Mouse (Mus musculus) limb, embryonic 13.5 days (tissue): ENCODE results near the gene Cfap161. TPM values are rescaled to one million over a fixed set of nuclear protein-coding genes. Genes with fewer than 3 reads are reported as not detected.
A peak's percentile ranks its signal among the peaks of the same experiment; 100 is the strongest.

ENCODE experiments used
- ATAC-seq: fragments of 200-750 bp; cut with Nextera tagmentation; 2 replicates; pipeline ENCODE4 v1.8.0; 2017; ENCODE audit warnings: low read depth, moderate number of reproducible peaks, moderate TSS enrichment; ENCODE audit not compliant: low FRiP score
- H3K27ac ChIP-seq: fragments of 300-500 bp; sonication (generic); 2 replicates; pipeline ENCODE4 v1.5.1; 2015; ENCODE audit warnings: inconsistent platforms, mild to moderate bottlenecking, moderate library complexity
- H3K27me3 ChIP-seq: fragments of 300-500 bp; sonication (generic); 2 replicates; pipeline ENCODE4 v1.6.1; 2015; ENCODE audit warnings: mild to moderate bottlenecking, inconsistent platforms
- H3K36me3 ChIP-seq: fragments of 300-500 bp; sonication (generic); 2 replicates; pipeline ENCODE4 v1.6.1; 2015; ENCODE audit warnings: inconsistent platforms, mild to moderate bottlenecking, moderate library complexity
- H3K4me1 ChIP-seq: fragments of 300-500 bp; sonication (generic); 2 replicates; pipeline ENCODE4 v1.6.1; 2015; ENCODE audit warnings: inconsistent platforms
- H3K4me2 ChIP-seq: fragments of 300-500 bp; sonication (generic); replicated peaks from 2 replicates; pipeline ENCODE4 v1.6.1; 2015; ENCODE audit warnings: inconsistent platforms, mild to moderate bottlenecking, moderate library complexity
- H3K4me3 ChIP-seq: fragments of 300-500 bp; sonication (generic); 2 replicates; pipeline ENCODE4 v1.5.1; 2015; ENCODE audit warnings: moderate library complexity, mild to moderate bottlenecking, inconsistent platforms
- H3K9ac ChIP-seq: fragments of 300-500 bp; sonication (generic); 2 replicates; pipeline ENCODE4 v1.6.1; 2015; ENCODE audit warnings: mild to moderate bottlenecking, inconsistent platforms
- H3K9me3 ChIP-seq: fragments of 300-500 bp; sonication (generic); 2 replicates; pipeline ENCODE4 v1.6.1; 2016; ENCODE audit warnings: inconsistent platforms
- WGBS: fragments of 180-500 bp; shearing (Covaris S2); methylation state at CpG from one replicate; pipeline ENCODE4 v1.1.7; 2015; 5-methylcytosine and 5-hydroxymethylcytosine counted together
- polyA plus RNA-seq: library from polyadenylated mRNA; unstranded; fragments of >200 nt; fragmentation: Nextera tagmentation; extraction: Ambion mirVana; gene quantifications from 2 replicates; pipeline ENCODE4 v1.2.1, GENCODE M21; 2015

The Cfap161 gene
- polyA plus RNA-seq, 1 experiment from 2014 or later, result 0.52 TPM

- WGBS, result 73% methylated on average over 8 of the region's 8 CpGs
- no peaks in the 10 kb centered on the region for H3K27me3 ChIP-seq
- H3K36me3 ChIP-seq, result no peaks in the 10 kb centered on the region
- no peaks in the 10 kb centered on the region for H3K9me3 ChIP-seq
- no peak for ATAC-seq
- H3K9ac ChIP-seq, result no peak overlapping the region
- no peak overlapping the region for H3K4me2 ChIP-seq
- H3K4me3 ChIP-seq, result no peak overlapping the region
- peaks cover 14% of the 10 kb centered on the region for H3K4me1 ChIP-seq
- no peak overlapping the region for H3K27ac ChIP-seq
Measured at GRCm38 (mm10) chr7:83800561-83801482, 6.1 kb upstream of the Cfap161 start.

DNA sequence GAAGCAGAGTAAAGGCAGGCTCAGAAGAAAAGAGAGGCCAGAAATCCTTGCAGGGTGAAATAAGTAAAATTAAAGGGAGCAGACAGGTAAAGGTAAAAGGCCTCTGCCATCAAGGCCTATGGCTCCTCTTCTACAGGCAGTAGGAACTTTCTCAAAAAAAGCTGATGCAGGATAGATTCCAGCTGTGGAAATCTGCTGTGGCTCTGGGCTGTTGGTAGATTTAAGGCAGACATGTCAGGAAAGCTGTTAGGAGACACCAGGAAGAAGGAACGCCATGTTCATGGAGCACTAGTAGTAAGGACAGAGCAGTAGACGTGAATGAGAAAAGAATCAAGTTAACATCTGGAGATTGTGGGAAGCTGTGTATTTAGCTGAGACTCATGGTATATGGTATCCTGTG lies 5.4 kb upstream of the Cfap161 start:
- no peak for ATAC-seq
- 76% methylated on average over 2 of the region's 2 CpGs for WGBS
- no peak overlapping the region for H3K4me3 ChIP-seq
- no peak overlapping the region for H3K9ac ChIP-seq
- no peaks in the 10 kb centered on the region for H3K27me3 ChIP-seq
- H3K36me3 ChIP-seq, result no peaks in the 10 kb centered on the region
- peaks cover 17% of the 10 kb centered on the region for H3K4me1 ChIP-seq
- H3K4me2 ChIP-seq, result no peak overlapping the region
- no peak overlapping the region for H3K27ac ChIP-seq
- no peaks in the 10 kb centered on the region for H3K9me3 ChIP-seq

GRCm38 (mm10) chr7:83798004-83798403 lies 3.3 kb upstream of the Cfap161 start:
- Histone ChIP-seq H3K27me3 (no peaks in the 10 kb centered on the region), H3K4me1 (peaks cover 27% of the 10 kb centered on the region), H3K36me3 (no peaks in the 10 kb centered on the region), H3K9me3 (no peaks in the 10 kb centered on the region), H3K9ac (no peak overlapping the region), H3K27ac (peak overlapping the region; percentile 61; the same call in 1 of the 2 replicates), H3K4me2 (no peak overlapping the region), H3K4me3 (no peak overlapping the region)
- ATAC-seq, result no peak

GRCm38 (mm10) chr7:83796177-83796576 lies 1.5 kb upstream of the Cfap161 start:
- Histone ChIP-seq H3K4me1 (peaks cover 24% of the 10 kb centered on the region), H3K4me2 (no peak overlapping the region), H3K27ac (no peak overlapping the region), H3K36me3 (no peaks in the 10 kb centered on the region), H3K9me3 (no peaks in the 10 kb centered on the region), H3K9ac (no peak overlapping the region), H3K4me3 (no peak overlapping the region), H3K27me3 (no peaks in the 10 kb centered on the region)
- 65% methylated on average over 5 of the region's 5 CpGs for WGBS
- no peak for ATAC-seq

DNA sequence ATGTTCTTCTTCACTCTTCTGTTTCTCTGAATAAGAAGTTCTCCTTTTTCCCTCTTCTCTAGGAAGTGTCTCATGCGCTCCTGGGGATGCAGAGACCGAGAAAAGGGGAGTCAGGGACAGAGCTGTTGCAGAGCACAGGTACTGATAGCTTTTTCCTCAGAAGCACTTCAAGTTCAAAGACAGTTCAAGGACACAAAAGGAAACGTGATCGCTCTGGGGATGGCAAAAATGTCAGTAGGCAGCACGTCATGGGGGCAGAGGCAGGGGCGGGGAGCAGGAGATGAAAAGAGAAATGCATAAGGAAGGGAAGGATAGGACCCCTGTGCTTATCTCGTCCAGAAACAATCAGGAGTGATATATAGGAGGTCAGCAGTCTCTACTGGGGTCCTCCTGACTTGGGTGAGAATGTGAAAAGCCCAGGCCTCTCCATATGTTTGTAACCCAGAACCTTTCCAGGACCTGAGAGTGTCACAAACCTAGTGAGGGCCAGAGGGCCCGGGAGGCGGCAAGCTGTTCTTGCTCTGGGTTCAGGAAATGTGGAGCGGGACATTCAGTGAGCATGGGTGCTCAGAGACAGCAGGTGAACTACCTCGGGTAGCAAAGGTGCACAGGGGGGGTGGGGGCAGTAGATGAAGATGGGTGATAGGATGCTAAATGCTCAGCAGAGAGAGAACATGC lies 535 bp downstream of the Cfap161 start:
- no peak for ATAC-seq
- Histone ChIP-seq H3K4me1 (peaks cover 16% of the 10 kb centered on the region), H3K9me3 (no peaks in the 10 kb centered on the region), H3K27ac (no peak overlapping the region), H3K27me3 (no peaks in the 10 kb centered on the region), H3K36me3 (no peaks in the 10 kb centered on the region), H3K4me2 (peak overlapping the region; percentile 43), H3K9ac (no peak overlapping the region), H3K4me3 (peak overlapping the region; percentile 12; the same call in 1 of the 2 replicates)
- WGBS, result 41% methylated on average over 11 of the region's 11 CpGs

DNA sequence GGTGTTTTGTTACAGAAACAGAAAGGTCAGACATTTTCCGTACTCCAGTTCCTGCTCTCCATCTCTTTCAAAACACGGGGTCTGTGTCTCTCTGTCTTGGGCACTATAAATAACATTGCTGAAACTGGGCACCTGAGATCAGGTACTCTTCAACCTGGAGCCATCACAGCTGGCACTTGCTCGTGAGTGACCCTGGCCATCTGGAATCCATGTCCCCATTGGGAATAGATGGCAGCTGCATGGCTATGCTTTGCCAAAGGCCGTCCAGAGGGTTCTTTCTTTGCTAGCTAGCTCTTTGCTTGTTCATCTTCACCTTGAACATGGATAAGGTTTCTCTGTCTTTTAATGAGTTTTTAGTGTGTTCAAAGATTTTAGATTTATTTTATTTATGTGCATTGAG lies 13.8 kb downstream of the Cfap161 start:
- Histone ChIP-seq H3K27ac (no peak overlapping the region), H3K27me3 (no peaks in the 10 kb centered on the region), H3K4me2 (no peak overlapping the region), H3K4me1 (no peaks in the 10 kb centered on the region), H3K4me3 (no peak overlapping the region), H3K36me3 (no peaks in the 10 kb centered on the region), H3K9me3 (no peaks in the 10 kb centered on the region), H3K9ac (no peak overlapping the region)
- WGBS, result 79% methylated on average over 4 of the region's 4 CpGs
- ATAC-seq, result no peak

DNA sequence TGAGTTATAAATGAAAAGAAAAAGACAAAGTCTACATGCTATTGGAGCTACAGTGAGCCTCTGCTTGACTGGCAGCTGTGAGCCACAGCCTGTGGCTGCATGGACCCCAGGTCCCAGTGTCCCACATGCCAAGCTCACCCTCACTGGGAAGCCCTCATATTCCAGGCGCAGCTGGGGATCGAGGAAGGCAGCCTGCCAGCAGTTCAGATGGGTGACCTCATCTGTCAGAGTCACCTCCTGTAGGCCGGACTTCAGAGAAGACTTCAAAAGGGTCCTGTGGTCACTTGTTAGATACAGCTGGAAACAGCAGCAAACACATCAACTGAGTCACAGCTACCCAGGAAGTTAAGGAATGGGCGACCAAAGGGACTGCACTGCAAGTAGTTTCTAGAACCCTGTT lies 14.7 kb downstream of the Cfap161 start:
- Histone ChIP-seq H3K4me1 (no peaks in the 10 kb centered on the region), H3K4me3 (no peak overlapping the region), H3K36me3 (no peaks in the 10 kb centered on the region), H3K9ac (no peak overlapping the region), H3K9me3 (no peaks in the 10 kb centered on the region), H3K27ac (no peak overlapping the region), H3K4me2 (no peak overlapping the region), H3K27me3 (no peaks in the 10 kb centered on the region)
- WGBS, result 66% methylated on average over 4 of the region's 4 CpGs
- no peak for ATAC-seq

DNA sequence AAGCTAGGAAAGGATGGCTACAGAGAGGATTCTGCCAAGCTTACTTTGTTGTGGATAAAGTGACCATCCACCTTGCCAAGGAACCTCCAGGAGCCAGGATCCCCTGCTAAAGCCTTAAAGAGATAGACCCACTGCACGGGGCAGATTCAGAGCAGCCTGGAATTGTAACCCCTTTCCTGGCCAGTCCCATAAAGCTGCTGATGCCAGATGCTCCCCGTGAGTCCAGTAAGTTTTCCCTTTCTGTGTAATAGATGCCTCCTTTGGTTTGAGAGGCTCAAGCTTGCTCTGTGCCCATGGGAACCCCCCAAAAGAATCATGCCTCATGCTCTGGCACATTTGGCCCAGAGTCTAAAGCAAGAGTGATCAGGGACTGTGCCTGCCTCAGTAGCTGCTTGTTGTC lies 15.7 kb downstream of the Cfap161 start:
- H3K9ac ChIP-seq, result no peak overlapping the region
- H3K9me3 ChIP-seq, result no peaks in the 10 kb centered on the region
- ATAC-seq, result no peak
- H3K27ac ChIP-seq, result no peak overlapping the region
- H3K4me2 ChIP-seq, result no peak overlapping the region
- 47% methylated on average over 2 of the region's 2 CpGs for WGBS
- no peaks in the 10 kb centered on the region for H3K27me3 ChIP-seq
- H3K4me1 ChIP-seq, result no peaks in the 10 kb centered on the region
- H3K36me3 ChIP-seq, result no peaks in the 10 kb centered on the region
- H3K4me3 ChIP-seq, result no peak overlapping the region

GRCm38 (mm10) chr7:83778516-83778915 lies 16.2 kb downstream of the Cfap161 start:
- WGBS, result 85% methylated on average over 2 of the region's 2 CpGs
- no peak for ATAC-seq
- H3K36me3 ChIP-seq, result no peaks in the 10 kb centered on the region
- H3K9ac ChIP-seq, result no peak overlapping the region
- H3K9me3 ChIP-seq, result no peaks in the 10 kb centered on the region
- H3K4me3 ChIP-seq, result no peak overlapping the region
- H3K27ac ChIP-seq, result no peak overlapping the region
- no peaks in the 10 kb centered on the region for H3K27me3 ChIP-seq
- no peak overlapping the region for H3K4me2 ChIP-seq
- no peaks in the 10 kb centered on the region for H3K4me1 ChIP-seq

DNA sequence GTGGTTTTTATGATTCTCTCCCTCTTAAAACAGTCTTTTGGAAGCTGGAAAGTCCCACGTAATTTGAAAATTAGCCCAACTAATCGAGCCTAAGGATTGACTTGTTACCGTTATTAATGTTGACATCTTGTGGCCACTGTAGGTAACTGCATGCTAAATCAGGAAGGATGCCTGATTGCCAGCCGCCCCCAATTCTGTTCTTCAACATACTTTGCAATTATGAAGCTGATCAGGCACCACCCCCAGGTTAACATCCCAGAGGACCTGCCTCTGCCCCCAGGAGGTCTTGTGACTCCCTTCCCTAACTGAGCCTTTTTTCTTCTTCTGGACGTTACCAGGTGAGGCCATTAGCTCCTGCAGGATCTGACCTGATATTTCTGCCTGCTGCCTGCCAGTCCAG lies 20.0 kb downstream of the Cfap161 start:
- ATAC-seq, result no peak
- no peak overlapping the region for H3K27ac ChIP-seq
- no peaks in the 10 kb centered on the region for H3K27me3 ChIP-seq
- no peak overlapping the region; the same call in 1 of the 2 replicates for H3K9ac ChIP-seq
- 6% methylated on average over 5 of the region's 5 CpGs for WGBS
- H3K4me3 ChIP-seq, result no peak overlapping the region
- 0 out of 2 replicates have a peak overlapping the region, but pooled peaks have one; percentile 9 for H3K4me2 ChIP-seq
- H3K4me1 ChIP-seq, result peaks cover 5% of the 10 kb centered on the region
- no peaks in the 10 kb centered on the region for H3K36me3 ChIP-seq
- H3K9me3 ChIP-seq, result no peaks in the 10 kb centered on the region

- no peaks in the 10 kb centered on the region for H3K27me3 ChIP-seq
- no peaks in the 10 kb centered on the region for H3K9me3 ChIP-seq
- H3K36me3 ChIP-seq, result no peaks in the 10 kb centered on the region
- no peak overlapping the region for H3K4me2 ChIP-seq
- ATAC-seq, result no peak
- 57% methylated on average over 3 of the region's 3 CpGs for WGBS
- H3K9ac ChIP-seq, result no peak overlapping the region
- H3K27ac ChIP-seq, result no peak overlapping the region
- no peaks in the 10 kb centered on the region for H3K4me1 ChIP-seq
- no peak overlapping the region for H3K4me3 ChIP-seq
Measured at GRCm38 (mm10) chr7:83763674-83764073, 31.0 kb downstream of the Cfap161 start.

GRCm38 (mm10) chr7:83762336-83762735 lies 32.3 kb downstream of the Cfap161 start:
- no peak for ATAC-seq
- H3K9me3 ChIP-seq, result no peaks in the 10 kb centered on the region
- 89% methylated on average over 5 of the region's 5 CpGs for WGBS
- no peak overlapping the region for H3K9ac ChIP-seq
- H3K4me1 ChIP-seq, result no peaks in the 10 kb centered on the region
- H3K4me3 ChIP-seq, result no peak overlapping the region
- no peaks in the 10 kb centered on the region for H3K27me3 ChIP-seq
- H3K36me3 ChIP-seq, result no peaks in the 10 kb centered on the region
- H3K27ac ChIP-seq, result no peak overlapping the region
- H3K4me2 ChIP-seq, result no peak overlapping the region
